Mouse (Mus musculus) ES-Bruce4 (cell line): ENCODE results near the gene Gm20538.

Experiments
- CTCF ChIP-seq: IDR thresholded peaks from one replicate; pipeline ENCODE4 v1.8.1; 2011; ENCODE audit warnings: low read depth, low read length
- EP300 ChIP-seq: IDR thresholded peaks from 2 replicates; pipeline ENCODE4 v1.6.1; 2011; ENCODE audit warnings: low read depth, low read length; ENCODE audit not compliant: insufficient read depth
- POLR2A ChIP-seq: IDR thresholded peaks from one replicate; pipeline ENCODE4 v1.8.1; 2011; ENCODE audit warnings: low read length; ENCODE audit not compliant: insufficient read depth

DNA sequence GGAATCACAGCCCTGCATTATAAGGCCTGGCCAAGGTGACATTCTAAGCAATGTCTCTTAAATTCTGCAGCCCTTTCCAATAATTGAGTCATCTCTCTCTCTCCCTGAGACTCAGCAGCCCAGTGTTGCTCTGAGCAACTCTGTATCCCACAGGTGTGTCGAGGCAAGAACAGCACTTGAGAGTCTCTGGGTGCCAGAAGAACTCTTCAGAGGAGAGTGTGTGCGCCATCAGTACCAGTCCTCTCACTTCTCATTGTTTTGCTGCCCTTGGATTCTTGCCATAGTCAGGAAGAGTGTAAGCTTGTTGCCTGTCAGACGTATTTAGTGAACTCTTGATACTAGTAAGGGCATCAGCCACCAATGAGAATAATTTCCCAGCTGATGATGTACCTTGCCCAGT is 15.1 kb upstream of the Gm20538 start:
- no peak for TF ChIP-seq EP300
- no peak for TF ChIP-seq CTCF
- TF ChIP-seq POLR2A = no peak
